Mouse (Mus musculus) stomach, embryonic 16.5 days (tissue): Measurements from ENCODE around the gene Pitpnb. TPM values are rescaled to one million over a fixed set of nuclear protein-coding genes. Genes with fewer than 3 reads are reported as not detected.
A peak's percentile ranks its signal among the peaks of the same experiment; 100 is the strongest.

Source experiments
- ATAC-seq: fragments of 200-750 bp; cut with Nextera tagmentation; 2 replicates; pipeline ENCODE4 v1.8.0; 2017; ENCODE audit warnings: moderate number of reproducible peaks, moderate TSS enrichment; ENCODE audit not compliant: insufficient read depth, low FRiP score
- H3K27ac ChIP-seq: fragments of 300-500 bp; sonication (generic); 2 replicates; pipeline ENCODE4 v1.5.1; 2014; ENCODE audit warnings: low read length
- H3K27me3 ChIP-seq: fragments of 300-500 bp; sonication (generic); 2 replicates; pipeline ENCODE4 v1.6.1; 2014; ENCODE audit warnings: low read length, control low read depth, mixed read lengths; ENCODE audit not compliant: control insufficient read depth, insufficient read depth
- H3K36me3 ChIP-seq: fragments of 300-500 bp; sonication (generic); 2 replicates; pipeline ENCODE4 v1.6.1; 2014; ENCODE audit warnings: low read length; ENCODE audit not compliant: control insufficient read depth, insufficient read depth
- H3K4me1 ChIP-seq: fragments of 300-500 bp; sonication (generic); 2 replicates; pipeline ENCODE4 v1.6.1; 2014; ENCODE audit warnings: low read length, control low read depth, mixed read lengths; ENCODE audit not compliant: control insufficient read depth, insufficient read depth
- H3K4me2 ChIP-seq: fragments of 300-500 bp; sonication (generic); 2 replicates; pipeline ENCODE4 v1.6.1; 2014; ENCODE audit warnings: low read depth, low read length, mixed read lengths
- H3K4me3 ChIP-seq: fragments of 300-500 bp; sonication (generic); replicated peaks from 2 replicates; pipeline ENCODE4 v1.5.1; 2014; ENCODE audit warnings: mild to moderate bottlenecking, low read length
- H3K9ac ChIP-seq: fragments of 300-500 bp; sonication (generic); 2 replicates; pipeline ENCODE4 v1.6.1; 2014; ENCODE audit warnings: low read length
- H3K9me3 ChIP-seq: fragments of 300-500 bp; sonication (generic); replicated peaks from 2 replicates; pipeline ENCODE4 v1.6.1; 2016; ENCODE audit warnings: low read length, control low read depth; ENCODE audit not compliant: control insufficient read depth
- WGBS: fragments of 180-500 bp; shearing (Covaris S2); extraction: QIAGEN DNeasy Blood & Tissue Kit; methylation state at CpG from one replicate; pipeline ENCODE4 v1.1.7; 2014; 5-methylcytosine and 5-hydroxymethylcytosine counted together
- polyA plus RNA-seq: library from polyadenylated mRNA; unstranded; fragments of >200 nt; fragmentation: Nextera tagmentation; extraction: Ambion mirVana; gene quantifications from 2 replicates; pipeline ENCODE4 v1.2.1, GENCODE M21; 2015

Gene Pitpnb
- polyA plus RNA-seq, 1 experiment from 2014 or later, result 102 TPM

GRCm38 (mm10) chr5:111361846-111362245 is 31.3 kb downstream of the Pitpnb start:
- no peaks in the 10 kb centered on the region for H3K9me3 ChIP-seq
- no peak overlapping the region for H3K4me2 ChIP-seq
- ATAC-seq, result no peak
- no peak overlapping the region for H3K9ac ChIP-seq
- H3K4me3 ChIP-seq, result no peak overlapping the region
- no peaks in the 10 kb centered on the region for H3K4me1 ChIP-seq
- no peaks in the 10 kb centered on the region for H3K27me3 ChIP-seq
- H3K36me3 ChIP-seq, result peaks cover 20% of the 10 kb centered on the region; the same call in 1 of the 2 replicates
- no peak overlapping the region for H3K27ac ChIP-seq
- 38% methylated on average over 7 of the region's 7 CpGs for WGBS

DNA sequence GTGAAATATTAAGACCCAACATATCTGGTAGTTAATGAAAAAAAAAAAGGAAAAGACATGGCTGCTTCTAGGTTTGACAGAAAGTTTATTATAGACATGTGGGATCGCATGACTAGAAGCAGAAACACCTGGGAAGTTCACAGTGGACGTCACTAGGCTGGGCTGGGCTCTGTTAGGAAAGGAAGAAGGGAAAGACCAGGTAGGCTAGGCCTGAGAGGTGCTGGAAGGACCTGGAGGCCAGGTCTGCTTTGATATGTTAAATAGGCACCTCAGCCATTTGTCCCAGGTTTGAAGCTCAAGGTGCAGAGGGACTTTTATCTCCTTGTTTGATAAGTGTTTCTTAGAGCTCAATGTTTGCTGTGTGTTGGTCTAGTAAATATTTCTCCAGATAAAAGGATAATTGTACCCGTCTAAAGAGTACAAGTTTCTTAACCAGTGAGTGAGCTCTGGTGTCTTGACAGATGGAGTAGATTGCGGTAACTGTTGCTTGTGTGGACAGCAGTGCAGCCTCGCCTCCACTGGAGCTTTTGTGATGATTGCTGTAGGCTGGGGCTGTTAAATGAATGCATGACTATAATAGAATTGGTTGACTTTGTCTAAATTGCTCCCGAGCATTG is 33.0 kb downstream of the Pitpnb start:
- Histone ChIP-seq H3K9me3 (no peaks in the 10 kb centered on the region), H3K4me2 (no peak overlapping the region), H3K4me1 (no peaks in the 10 kb centered on the region), H3K27ac (no peak overlapping the region), H3K36me3 (peaks cover 21% of the 10 kb centered on the region; the same call in 1 of the 2 replicates), H3K4me3 (no peak overlapping the region), H3K27me3 (no peaks in the 10 kb centered on the region), H3K9ac (no peak overlapping the region)
- ATAC-seq, result peak; percentile 77; the same call in 1 of the 2 replicates
- 46% methylated on average over 6 of the region's 6 CpGs for WGBS

DNA sequence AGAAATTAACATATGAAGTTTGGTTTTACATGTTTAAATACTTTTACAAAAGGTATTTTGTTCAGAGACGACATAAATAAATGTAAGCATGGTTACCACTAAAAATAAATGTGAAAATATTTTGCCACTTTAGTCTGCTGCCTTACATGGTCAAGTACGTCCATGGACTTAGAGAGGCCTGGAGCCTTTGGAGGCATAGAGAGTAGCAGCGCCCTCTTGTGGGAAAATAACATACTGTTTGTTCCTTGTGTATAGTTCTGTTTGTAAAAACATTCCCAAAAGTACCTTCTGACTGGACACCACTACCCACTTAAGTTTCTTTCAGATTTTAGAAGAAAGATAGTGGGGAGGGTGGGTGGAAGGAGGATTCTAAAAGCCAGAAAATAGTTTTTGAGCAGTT is 34.0 kb downstream of the Pitpnb start:
- no peak overlapping the region for H3K4me3 ChIP-seq
- no peaks in the 10 kb centered on the region for H3K9me3 ChIP-seq
- H3K9ac ChIP-seq, result no peak overlapping the region
- no peak; the same call in 1 of the 2 replicates for ATAC-seq
- no peaks in the 10 kb centered on the region for H3K27me3 ChIP-seq
- no peaks in the 10 kb centered on the region for H3K4me1 ChIP-seq
- WGBS, result 37% methylated on average over 3 of the region's 3 CpGs
- no peak overlapping the region for H3K4me2 ChIP-seq
- H3K36me3 ChIP-seq, result peaks cover 15% of the 10 kb centered on the region; the same call in 1 of the 2 replicates
- H3K27ac ChIP-seq, result no peak overlapping the region

- no peak overlapping the region for H3K4me2 ChIP-seq
- H3K27ac ChIP-seq, result no peak overlapping the region
- no peak for ATAC-seq
- no peak overlapping the region for H3K4me3 ChIP-seq
- H3K9me3 ChIP-seq, result no peaks in the 10 kb centered on the region
- H3K9ac ChIP-seq, result no peak overlapping the region
- 74% methylated on average over 5 of the region's 5 CpGs for WGBS
- no peaks in the 10 kb centered on the region for H3K4me1 ChIP-seq
- no peaks in the 10 kb centered on the region for H3K27me3 ChIP-seq
- H3K36me3 ChIP-seq, result peaks cover 9% of the 10 kb centered on the region; the same call in 1 of the 2 replicates
These were observed 35.6 kb downstream of the Pitpnb start for GRCm38 (mm10) chr5:111366140-111366539.

- no peak overlapping the region for H3K27ac ChIP-seq
- H3K27me3 ChIP-seq, result no peaks in the 10 kb centered on the region
- H3K36me3 ChIP-seq, result peaks cover 9% of the 10 kb centered on the region; the same call in 1 of the 2 replicates
- H3K4me1 ChIP-seq, result no peaks in the 10 kb centered on the region
- no peak overlapping the region for H3K9ac ChIP-seq
- H3K4me3 ChIP-seq, result no peak overlapping the region
- H3K4me2 ChIP-seq, result no peak overlapping the region
- 89% methylated on average over 11 of the region's 11 CpGs for WGBS
- H3K9me3 ChIP-seq, result no peaks in the 10 kb centered on the region
- ATAC-seq, result no peak
These were observed 37.5 kb downstream of the Pitpnb start for GRCm38 (mm10) chr5:111367937-111368517.

- H3K36me3 ChIP-seq, result peaks cover 9% of the 10 kb centered on the region; the same call in 1 of the 2 replicates
- H3K4me2 ChIP-seq, result no peak overlapping the region
- ATAC-seq, result no peak
- no peak overlapping the region for H3K4me3 ChIP-seq
- no peak overlapping the region for H3K27ac ChIP-seq
- WGBS, result 77% methylated on average over 5 of the region's 5 CpGs
- no peaks in the 10 kb centered on the region for H3K27me3 ChIP-seq
- no peaks in the 10 kb centered on the region for H3K9me3 ChIP-seq
- H3K9ac ChIP-seq, result no peak overlapping the region
- no peaks in the 10 kb centered on the region for H3K4me1 ChIP-seq
These were observed 38.0 kb downstream of the Pitpnb start for GRCm38 (mm10) chr5:111368576-111368975.

- no peak overlapping the region for H3K9ac ChIP-seq
- no peak overlapping the region for H3K27ac ChIP-seq
- H3K36me3 ChIP-seq, result peaks cover 12% of the 10 kb centered on the region
- H3K9me3 ChIP-seq, result no peaks in the 10 kb centered on the region
- no peak overlapping the region for H3K4me2 ChIP-seq
- WGBS, result 77% methylated on average over 4 of the region's 4 CpGs
- H3K27me3 ChIP-seq, result no peaks in the 10 kb centered on the region
- no peak for ATAC-seq
- H3K4me3 ChIP-seq, result no peak overlapping the region
- H3K4me1 ChIP-seq, result no peaks in the 10 kb centered on the region; the same call in 1 of the 2 replicates
These were observed 45.1 kb downstream of the Pitpnb start for GRCm38 (mm10) chr5:111375616-111376015.

DNA sequence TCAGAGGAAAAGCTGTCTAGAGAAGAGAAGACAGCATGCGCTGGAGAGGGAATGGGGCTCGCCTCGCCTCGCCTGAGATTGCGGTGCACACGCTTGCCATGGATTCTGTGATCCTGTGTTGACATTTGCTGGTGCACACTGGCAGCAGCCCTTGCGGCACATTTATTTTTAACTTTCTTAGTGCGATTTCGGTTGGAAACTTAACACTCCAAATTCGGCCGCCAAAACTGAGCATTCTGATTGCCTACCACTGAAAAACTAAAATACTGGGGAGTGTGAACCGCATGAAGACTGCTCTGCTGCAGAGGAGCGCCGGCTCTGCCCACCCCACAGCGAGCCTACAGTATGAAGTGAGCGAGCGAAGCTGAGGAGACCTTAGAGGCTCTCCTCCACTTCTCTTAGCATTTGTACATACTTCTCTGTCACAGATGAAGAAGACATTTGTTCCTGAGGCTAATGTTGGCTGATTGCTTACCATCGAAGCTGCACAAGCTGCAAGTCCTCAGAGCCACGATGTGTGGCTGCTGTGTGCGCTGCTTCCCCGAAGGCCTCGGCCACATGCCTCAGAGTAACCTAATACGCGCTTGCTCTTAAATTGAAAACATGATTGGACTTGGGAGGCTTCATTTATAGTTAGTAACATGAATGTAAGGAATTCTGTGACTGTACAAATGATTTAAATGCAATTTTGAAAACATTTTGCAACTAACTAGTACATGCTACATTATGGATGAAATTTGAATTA is 45.9 kb downstream of the Pitpnb start:
- Histone ChIP-seq H3K27me3 (no peaks in the 10 kb centered on the region), H3K9ac (no peak overlapping the region), H3K9me3 (no peaks in the 10 kb centered on the region), H3K4me1 (no peaks in the 10 kb centered on the region; the same call in 1 of the 2 replicates), H3K4me3 (no peak overlapping the region), H3K4me2 (no peak overlapping the region), H3K36me3 (peaks cover 15% of the 10 kb centered on the region), H3K27ac (no peak overlapping the region)
- WGBS, result 86% methylated on average over 24 of the region's 24 CpGs
- no peak for ATAC-seq
